Mouse (Mus musculus): ENCODE results near the gene Dab2. TPM values are rescaled to one million over a fixed set of nuclear protein-coding genes. Genes with fewer than 3 reads are reported as not detected.

Gene Dab2
- total RNA-seq, 2 experiments from 2014 or later: 9.4 to 15.3 TPM

GRCm38 (mm10) chr15:6388146-6388545 is 88.6 kb downstream of the Dab2 start:
- intact Hi-C loops (cut with DNase I): loop anchor here (5.0 kb wide), 1 partner anchor 151 kb away; no protein-coding TSS in a partner anchor
- DNase-seq (ENCODE audit: low spot score in 2 of 2): no peak

GRCm38 (mm10) chr15:6388631-6389030 is 89.0 kb downstream of the Dab2 start:
- no peak for DNase-seq (ENCODE audit: low spot score in 2 of 2)
- intact Hi-C loops (cut with DNase I): loop anchor here (5.0 kb wide), 1 partner anchor 151 kb away; no protein-coding TSS in a partner anchor

- DNase-seq (ENCODE audit: low spot score in 2 of 2): no peak
- intact Hi-C loops (cut with DNase I): loop anchor here (2.0 kb wide), 1 partner anchor 43 kb away; no protein-coding TSS in a partner anchor
These were observed 90.5 kb downstream of the Dab2 start for GRCm38 (mm10) chr15:6390106-6390505.

- intact Hi-C loops (cut with DNase I): loop anchor here (2.0 kb wide), 1 partner anchor 42 kb away; no protein-coding TSS in a partner anchor
These were observed 91.1 kb downstream of the Dab2 start for GRCm38 (mm10) chr15:6390657-6391056.

GRCm38 (mm10) chr15:6391886-6392285 is 92.3 kb downstream of the Dab2 start:
- intact Hi-C loops (cut with DNase I): loop anchor here (2.0 kb wide), 1 partner anchor 41 kb away; no protein-coding TSS in a partner anchor
- DNase-seq (ENCODE audit: low spot score in 2 of 2): no peak

More at GRCm38 (mm10) chr15:6390657-6391056, 91.1 kb downstream of the Dab2 start:
- DNase-seq (ENCODE audit: low spot score in 2 of 2): no peak

GRCm38 (mm10) chr15:6393624-6394023 is 94.0 kb downstream of the Dab2 start:
- no peak for DNase-seq (ENCODE audit: low spot score in 2 of 2)
- intact Hi-C loops (cut with DNase I): no loop called here

- intact Hi-C loops (cut with DNase I): no loop called here
- DNase-seq (ENCODE audit: low spot score in 2 of 2): no peak
These were observed 98.6 kb downstream of the Dab2 start for GRCm38 (mm10) chr15:6398211-6398610.

- no peak for DNase-seq (ENCODE audit: low spot score in 2 of 2)
- intact Hi-C loops (cut with DNase I): no loop called here
These were observed 99.3 kb downstream of the Dab2 start for GRCm38 (mm10) chr15:6398881-6399280.

GRCm38 (mm10) chr15:6400115-6400514 is 100.5 kb downstream of the Dab2 start:
- intact Hi-C loops (cut with DNase I): no loop called here
- no peak for DNase-seq (ENCODE audit: low spot score in 2 of 2)

- intact Hi-C loops (cut with DNase I): no loop called here
- no peak for DNase-seq (ENCODE audit: low spot score in 2 of 2)
These were observed 102.8 kb downstream of the Dab2 start for GRCm38 (mm10) chr15:6402433-6402832.

- DNase-seq (ENCODE audit: low spot score in 2 of 2): no peak
- intact Hi-C loops (cut with DNase I): no loop called here
These were observed 104.6 kb downstream of the Dab2 start for GRCm38 (mm10) chr15:6404172-6404571.

- intact Hi-C loops (cut with DNase I): no loop called here
- no peak for DNase-seq (ENCODE audit: low spot score in 2 of 2)
These were observed 107.2 kb downstream of the Dab2 start for GRCm38 (mm10) chr15:6406771-6407170.

- intact Hi-C loops (cut with DNase I): no loop called here
- DNase-seq (ENCODE audit: low spot score in 2 of 2): no peak
These were observed 109.4 kb downstream of the Dab2 start for GRCm38 (mm10) chr15:6409031-6409430.

- no peak for DNase-seq (ENCODE audit: low spot score in 2 of 2)
- intact Hi-C loops (cut with DNase I): no loop called here
These were observed 110.6 kb downstream of the Dab2 start for GRCm38 (mm10) chr15:6410161-6410560.

- intact Hi-C loops (cut with DNase I): no loop called here
- DNase-seq (ENCODE audit: low spot score in 2 of 2): peak in 1 of 2 experiments; percentile 6
These were observed 111.7 kb downstream of the Dab2 start for GRCm38 (mm10) chr15:6411334-6411733.

GRCm38 (mm10) chr15:6415317-6415716 is 115.7 kb downstream of the Dab2 start:
- intact Hi-C loops (cut with DNase I): no loop called here
- no peak for DNase-seq (ENCODE audit: low spot score in 2 of 2)

GRCm38 (mm10) chr15:6431777-6432176 is 132.2 kb downstream of the Dab2 start:
- intact Hi-C loops (cut with DNase I): loop anchor here (2.0 kb wide), 1 partner anchor 41 kb away; no protein-coding TSS in a partner anchor
- no peak for DNase-seq (ENCODE audit: low spot score in 2 of 2)

GRCm38 (mm10) chr15:6432411-6432810 is 132.8 kb downstream of the Dab2 start:
- intact Hi-C loops (cut with DNase I): loop anchor here (2.0 kb wide), 1 partner anchor 42 kb away; no protein-coding TSS in a partner anchor
- no peak for DNase-seq (ENCODE audit: low spot score in 2 of 2)

- intact Hi-C loops (cut with DNase I): loop anchor here (2.0 kb wide), 1 partner anchor 196 kb away; no protein-coding TSS in a partner anchor
- DNase-seq (ENCODE audit: low spot score in 2 of 2): no peak
These were observed 135.7 kb downstream of the Dab2 start for GRCm38 (mm10) chr15:6435281-6435680.

- intact Hi-C loops (cut with DNase I): loop anchor here (2.0 kb wide), 1 partner anchor 197 kb away; no protein-coding TSS in a partner anchor
- DNase-seq (ENCODE audit: low spot score in 2 of 2): peak in 1 of 2 experiments; percentile 24
These were observed 136.2 kb downstream of the Dab2 start for GRCm38 (mm10) chr15:6435773-6436172.

GRCm38 (mm10) chr15:6438685-6439084 is 139.1 kb downstream of the Dab2 start:
- intact Hi-C loops (cut with DNase I): no loop called here
- DNase-seq (ENCODE audit: low spot score in 2 of 2): no peak

- no peak for DNase-seq (ENCODE audit: low spot score in 2 of 2)
- intact Hi-C loops (cut with DNase I): no loop called here
These were observed 144.9 kb downstream of the Dab2 start for GRCm38 (mm10) chr15:6444452-6444851.
